Mouse (Mus musculus): ENCODE measurements around the gene Aff4.
"Not testable (repeated sequence)": the region's sequence is repeated elsewhere in the genome, so short reads cannot be mapped to it uniquely, and the experiment has no call there.

Aff4 gene

GRCm38 (mm10) chr11:53341019-53341418, 9.6 kb upstream of the Aff4 start:
- not testable (repeated sequence) for DNase-seq

DNA sequence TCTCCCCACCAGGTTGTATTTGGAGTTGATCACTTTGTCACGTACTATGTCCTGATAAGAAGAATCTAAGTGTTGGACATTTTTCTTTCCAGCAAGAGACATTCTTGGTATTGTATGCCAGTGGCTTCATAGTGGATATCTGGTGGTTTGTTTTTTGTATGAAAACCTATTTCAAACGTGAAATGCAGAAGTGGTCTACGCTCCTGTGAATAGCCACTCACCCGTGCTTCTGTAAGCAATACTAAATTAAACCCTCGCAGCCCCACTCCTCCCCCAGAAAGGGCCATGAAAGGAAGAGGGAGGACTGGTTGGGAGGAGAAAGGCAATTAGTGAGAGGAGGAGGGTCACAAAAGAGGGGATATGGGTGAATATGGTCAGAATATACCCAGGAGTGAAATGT, 7.9 kb upstream of the Aff4 start:
- no peak for DNase-seq

GRCm38 (mm10) chr11:53345328-53345727, 5.3 kb upstream of the Aff4 start:
- peak; percentile 38 for DNase-seq

DNA sequence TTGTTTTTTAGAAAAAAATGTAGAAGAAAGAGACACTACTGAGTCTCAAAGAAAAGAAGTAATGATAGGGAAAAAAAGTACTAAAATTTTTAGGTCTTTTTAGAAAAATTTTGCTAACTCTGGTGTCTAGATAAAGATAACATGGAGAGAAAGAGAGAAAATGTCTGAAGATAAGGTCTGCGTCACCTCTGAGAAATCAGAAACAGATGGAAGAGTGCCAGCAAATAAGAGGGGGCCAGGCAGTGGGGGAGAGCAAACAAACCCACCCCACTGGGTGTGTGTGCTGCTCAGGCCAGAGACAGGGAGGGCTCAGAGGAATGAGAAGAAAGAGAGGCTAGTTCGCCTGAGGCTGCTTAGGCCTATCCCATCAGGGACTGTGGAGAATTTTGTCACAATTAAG, 4.9 kb upstream of the Aff4 start:
- no peak for DNase-seq

DNA sequence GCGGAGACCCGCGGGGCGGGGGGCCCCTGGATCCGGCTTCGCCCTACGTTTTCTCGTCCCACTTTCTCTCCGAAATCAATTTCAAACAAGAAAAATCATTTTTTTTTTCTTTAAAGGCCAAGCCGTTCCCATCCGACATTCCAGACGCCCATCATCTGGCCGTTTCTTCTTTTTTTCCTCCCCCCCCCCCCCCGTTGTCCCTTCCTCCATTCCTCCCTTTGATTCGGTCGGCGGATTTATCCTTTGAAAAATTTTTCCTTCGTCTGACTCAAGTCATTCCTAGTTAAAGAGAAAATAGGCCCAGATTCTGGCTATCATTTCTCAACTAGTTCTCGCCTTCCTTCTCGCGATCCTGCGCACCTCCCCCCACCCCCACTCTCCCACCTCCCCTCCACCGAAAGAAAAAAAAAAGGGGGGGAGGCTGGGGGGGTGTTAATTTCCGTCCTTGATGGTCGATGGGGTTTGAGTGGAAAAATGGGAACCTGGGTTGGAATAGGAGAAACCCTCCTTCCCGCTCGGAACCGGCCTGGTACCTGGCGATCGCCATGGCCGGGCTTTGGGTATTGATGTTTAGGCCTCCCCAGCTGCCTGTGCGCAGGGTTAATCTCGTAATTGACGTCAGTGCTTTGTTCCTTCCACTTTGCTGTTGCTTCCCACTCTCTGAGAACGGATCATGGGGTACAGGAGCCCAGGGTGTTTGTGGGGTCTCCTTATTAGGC, 750 bp downstream of the Aff4 start:
- peak; percentile 59 for DNase-seq

DNA sequence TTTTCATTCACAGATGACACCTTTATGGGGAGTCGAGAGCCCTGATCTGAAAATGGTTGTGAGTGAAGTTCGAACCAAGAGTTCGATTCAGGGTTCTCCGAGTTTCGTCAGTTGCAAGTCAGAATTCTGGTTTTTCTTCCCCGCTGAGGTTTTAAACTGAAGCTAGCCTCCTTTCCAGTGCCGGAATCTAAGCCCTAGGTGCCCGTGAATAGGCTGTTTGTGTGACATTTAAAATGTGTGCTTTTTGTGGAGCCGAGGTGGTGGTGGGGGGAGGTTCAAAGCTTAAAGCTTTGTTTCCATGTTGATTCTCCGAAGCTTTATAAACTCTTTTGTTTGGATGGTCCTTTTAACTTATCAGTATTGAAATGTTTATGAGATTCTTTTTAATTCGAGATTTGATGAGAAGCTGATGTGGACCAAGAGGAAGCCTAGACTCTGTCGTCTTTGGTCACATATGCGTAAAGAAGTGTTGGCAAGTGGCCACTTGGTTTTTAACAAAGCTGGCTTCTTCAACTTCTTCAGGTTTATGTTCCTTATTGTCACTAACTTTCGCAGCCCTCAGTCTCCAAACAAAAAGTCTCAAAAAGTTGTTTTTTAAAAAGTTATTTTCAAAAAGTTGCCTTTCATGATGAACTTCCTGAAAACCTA, 1.4 kb downstream of the Aff4 start:
- peak; percentile 20 for DNase-seq

- no peak for DNase-seq
These were observed 8.0 kb downstream of the Aff4 start for GRCm38 (mm10) chr11:53358504-53359155.

- no peak for DNase-seq
These were observed 16.4 kb downstream of the Aff4 start for GRCm38 (mm10) chr11:53367032-53367431.

DNA sequence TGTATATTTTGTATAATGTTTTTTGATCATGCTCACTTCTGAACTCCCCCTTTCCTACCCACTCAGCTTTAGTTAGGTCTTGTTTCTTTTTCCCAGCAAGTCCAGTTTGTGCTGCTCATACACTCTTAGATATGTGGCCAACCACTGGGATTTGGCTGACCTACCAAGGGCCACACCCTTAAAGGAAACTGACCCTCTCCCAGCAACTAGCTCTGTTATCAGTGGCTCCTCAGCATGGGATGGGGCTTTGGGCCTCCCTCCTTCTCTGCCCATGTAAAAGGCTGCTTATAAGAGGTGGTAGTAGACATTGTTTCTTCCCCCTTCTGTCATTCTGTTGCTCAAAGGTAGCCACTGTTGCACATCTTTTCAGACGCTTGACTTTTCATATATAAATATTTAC, 28.3 kb downstream of the Aff4 start:
- DNase-seq, result no peak

GRCm38 (mm10) chr11:53383758-53384428, 33.3 kb downstream of the Aff4 start:
- DNase-seq, result no peak

- DNase-seq, result no peak
These were observed 43.2 kb downstream of the Aff4 start for GRCm38 (mm10) chr11:53393856-53394255.

DNA sequence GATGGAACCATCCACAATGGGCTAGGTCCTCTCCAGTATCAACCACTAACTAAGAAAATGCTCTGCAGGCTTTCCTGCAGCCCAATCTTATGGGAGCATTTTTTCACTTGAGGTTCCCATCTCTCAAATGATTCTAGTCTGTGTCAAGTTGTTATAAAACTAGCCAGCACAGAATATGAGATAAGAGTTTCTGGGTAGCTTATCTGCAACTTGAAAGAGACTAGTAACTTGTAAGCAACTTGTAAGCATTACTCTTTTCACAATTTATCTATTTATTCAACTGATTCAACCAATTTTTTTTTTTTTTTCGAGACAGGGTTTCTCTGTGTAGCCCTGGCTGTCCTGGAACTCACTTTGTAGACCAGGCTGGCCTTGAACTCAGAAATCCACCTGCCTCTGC, 53.0 kb downstream of the Aff4 start:
- no peak for DNase-seq

DNA sequence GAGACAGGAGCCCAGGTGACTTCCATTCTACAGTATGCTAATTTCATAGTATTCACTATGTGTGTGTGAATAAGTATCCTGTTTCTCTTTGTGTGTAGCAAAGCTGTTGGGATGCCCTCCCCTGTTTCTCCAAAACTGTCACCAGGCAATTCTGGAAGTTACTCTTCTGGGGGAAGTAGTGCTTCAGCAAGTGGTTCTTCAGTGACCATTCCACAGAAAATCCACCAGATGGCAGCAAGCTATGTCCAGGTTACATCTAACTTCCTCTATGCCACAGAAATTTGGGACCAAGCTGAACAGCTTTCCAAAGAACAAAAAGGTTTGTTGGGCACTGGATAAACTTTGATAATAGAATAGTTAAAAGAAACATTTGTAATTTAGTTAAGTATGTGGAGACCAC, 61.1 kb downstream of the Aff4 start:
- DNase-seq, result no peak

DNA sequence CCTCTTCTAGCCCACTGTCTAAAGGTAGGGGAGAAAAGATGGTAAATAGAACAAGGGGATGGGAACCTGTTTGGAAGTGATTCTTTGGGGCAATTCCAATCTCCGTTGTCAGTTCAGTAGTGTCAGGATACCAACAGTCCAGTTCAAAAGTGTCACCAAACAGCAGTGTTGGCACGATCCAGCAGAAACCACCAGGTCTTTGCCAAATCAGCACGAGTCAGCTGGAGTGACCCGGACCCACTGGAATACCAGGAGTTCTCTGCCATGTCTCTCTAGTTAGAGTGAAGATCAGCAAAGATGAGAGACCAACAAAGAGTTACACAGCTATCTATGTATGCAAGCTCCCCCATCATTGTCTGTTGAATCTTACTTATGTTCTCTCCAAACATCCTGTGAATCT, 63.2 kb downstream of the Aff4 start:
- no peak for DNase-seq

DNA sequence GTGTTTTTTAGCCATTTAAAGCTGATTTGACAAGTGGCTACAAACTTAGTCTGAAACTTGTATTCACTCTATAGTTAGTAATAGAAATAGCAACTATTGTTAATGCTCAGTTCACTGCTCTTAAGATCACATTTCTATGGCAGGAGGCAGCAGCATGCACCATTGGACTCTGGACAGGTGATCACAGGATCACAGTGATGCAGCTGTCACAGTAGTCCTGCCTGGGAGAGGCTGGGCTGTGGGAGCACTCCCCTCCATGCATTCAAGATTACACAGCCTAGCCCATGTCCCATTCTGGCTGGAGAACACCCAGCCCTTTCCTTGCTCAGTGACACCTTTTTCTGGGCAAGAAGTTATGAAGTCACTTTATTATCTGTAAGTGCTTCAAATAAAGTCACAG, 67.4 kb downstream of the Aff4 start:
- no peak for DNase-seq

DNA sequence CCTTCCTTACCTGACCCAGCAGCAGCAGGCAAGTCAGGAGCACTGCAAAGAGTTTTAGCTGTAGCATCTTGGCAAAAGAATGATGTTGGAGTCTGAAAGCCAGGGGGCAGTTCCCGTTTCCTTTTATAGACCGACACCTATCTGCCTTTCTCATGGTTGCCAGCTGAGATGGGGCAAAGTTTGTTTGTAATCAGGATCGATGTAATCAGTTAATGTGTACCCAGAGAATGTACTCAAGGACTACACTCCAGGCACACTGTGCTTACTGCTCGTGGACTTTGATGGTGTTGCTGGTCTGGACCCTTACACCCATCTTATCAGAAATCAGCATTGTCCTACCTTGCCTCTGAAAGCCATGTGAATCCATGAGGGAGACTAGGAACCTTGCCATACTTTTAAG, 72.4 kb downstream of the Aff4 start, which contains the start of gene Leap2:
Gene Leap2 (minus strand): TSS at position 135 of the 400 bp plus-strand sequence.
- DNase-seq, result no peak

- DNase-seq, result no peak
These were observed 74.2 kb downstream of the Aff4 start for GRCm38 (mm10) chr11:53424826-53425225.

DNA sequence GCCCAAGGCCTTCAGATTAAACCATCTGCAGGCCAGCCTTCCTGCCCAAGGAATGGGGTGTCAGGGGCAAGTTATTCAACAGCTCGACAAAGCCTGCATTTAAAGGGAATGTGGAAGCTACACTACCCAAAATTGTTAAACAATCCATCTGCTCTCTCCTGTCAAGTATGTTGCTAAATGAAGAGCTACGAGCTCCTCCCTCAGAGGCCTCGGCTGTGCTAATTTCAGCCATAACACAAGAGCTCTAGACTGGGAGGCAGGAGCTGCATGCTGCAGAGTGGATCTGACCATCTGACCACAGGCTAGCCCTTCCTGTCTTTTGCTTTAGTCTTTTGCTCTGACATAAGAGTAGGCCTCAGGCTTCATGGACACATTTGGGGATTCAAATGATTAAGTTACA, 74.6 kb downstream of the Aff4 start:
- DNase-seq, result no peak

DNA sequence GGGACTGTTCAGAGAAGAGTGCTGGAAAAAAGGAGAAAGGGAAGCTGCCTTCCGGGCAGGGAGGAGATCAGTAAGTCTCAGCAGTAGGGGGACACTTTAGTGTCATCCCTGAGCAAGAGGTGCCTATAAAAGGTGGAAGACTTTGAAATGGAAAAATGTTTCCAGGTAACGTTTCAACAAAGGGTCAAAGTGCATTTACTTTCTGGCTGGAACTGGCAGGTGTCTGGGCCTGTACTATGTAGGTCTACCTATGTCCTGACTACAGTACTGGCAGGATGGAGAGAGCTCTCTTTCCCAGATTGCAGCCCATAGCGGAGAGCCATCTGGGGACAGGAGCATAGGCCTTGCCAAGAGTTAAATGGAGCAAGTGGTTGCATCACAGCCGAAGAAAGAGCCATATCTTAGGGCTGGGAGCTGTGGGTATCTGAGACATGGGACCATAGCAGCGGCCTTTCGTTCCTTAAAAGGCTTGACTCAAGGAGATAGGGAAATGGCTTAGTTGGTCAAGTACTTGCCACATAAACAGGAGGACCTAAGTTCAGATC, 75.2 kb downstream of the Aff4 start:
- no peak for DNase-seq

DNA sequence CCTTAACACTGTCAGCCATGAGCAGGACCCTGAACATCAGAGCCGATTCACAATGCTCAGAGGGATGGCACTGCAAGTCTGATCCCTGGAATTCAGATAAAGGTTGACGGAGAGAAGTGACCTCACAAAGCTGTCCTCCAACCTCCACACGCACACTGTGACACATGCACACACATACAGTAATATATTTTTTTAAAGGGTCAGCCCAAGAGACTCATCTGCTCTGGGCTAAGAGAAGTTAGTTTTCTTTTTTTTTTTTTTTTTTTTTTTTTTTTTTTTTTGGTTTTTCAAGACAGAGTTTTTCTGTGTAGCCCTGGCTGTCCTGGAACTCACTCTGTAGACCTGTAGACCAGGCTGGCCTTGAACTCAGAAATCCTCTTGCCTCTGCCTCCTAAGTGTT, 76.3 kb downstream of the Aff4 start:
- not testable (repeated sequence) for DNase-seq

- DNase-seq, result no peak
These were observed 77.5 kb downstream of the Aff4 start for GRCm38 (mm10) chr11:53427993-53428715.

- DNase-seq, result no peak
These were observed 78.1 kb downstream of the Aff4 start for GRCm38 (mm10) chr11:53428716-53429057.

- DNase-seq, result no peak
These were observed 78.5 kb downstream of the Aff4 start for GRCm38 (mm10) chr11:53429182-53429581.
